Mouse (Mus musculus): ENCODE measurements around the gene Plch2.

The Plch2 gene

GRCm38 (mm10) chr4:154985151-154985777 lies 71.3 kb downstream of the Plch2 start:
- no peak for DNase-seq

- no peak for DNase-seq
Observed at GRCm38 (mm10) chr4:154983767-154984166, 72.8 kb downstream of the Plch2 start.

GRCm38 (mm10) chr4:154982247-154983120 lies 74.1 kb downstream of the Plch2 start:
- no peak for DNase-seq

GRCm38 (mm10) chr4:154981530-154981929 lies 75.1 kb downstream of the Plch2 start:
- peak; percentile 72 to 81 for DNase-seq

- DNase-seq: no peak
Observed at GRCm38 (mm10) chr4:154981076-154981475, 75.5 kb downstream of the Plch2 start.

GRCm38 (mm10) chr4:154980110-154980509 lies 76.5 kb downstream of the Plch2 start:
- DNase-seq: peak in 1 of 2 experiments; percentile 48

GRCm38 (mm10) chr4:154974163-154974611 lies 82.4 kb downstream of the Plch2 start:
- DNase-seq: peak; percentile 52 to 61

- DNase-seq: no peak
Observed at GRCm38 (mm10) chr4:154972546-154972945, 84.0 kb downstream of the Plch2 start.

- DNase-seq: peak; percentile 73 to 85
Observed at GRCm38 (mm10) chr4:154967173-154967572, 89.4 kb downstream of the Plch2 start.

- DNase-seq: peak in 1 of 2 experiments; percentile 45
Observed at GRCm38 (mm10) chr4:154965856-154966255, 90.7 kb downstream of the Plch2 start.

- peak; percentile 42 to 45 for DNase-seq
Observed at GRCm38 (mm10) chr4:154964581-154965235, 91.9 kb downstream of the Plch2 start.

GRCm38 (mm10) chr4:154963901-154964580 lies 92.5 kb downstream of the Plch2 start, which contains the start of gene Pank4:
Gene Pank4 (plus strand): TSS chr4:154964123.
- peak; percentile 93 to 94 for DNase-seq

- no peak for DNase-seq
Observed at GRCm38 (mm10) chr4:154963190-154963836, 93.3 kb downstream of the Plch2 start.

- DNase-seq: no peak
Observed at GRCm38 (mm10) chr4:154962683-154963082, 93.9 kb downstream of the Plch2 start.

- no peak for DNase-seq
Observed at GRCm38 (mm10) chr4:154961911-154962310, 94.7 kb downstream of the Plch2 start.

GRCm38 (mm10) chr4:154961226-154961738 lies 95.3 kb downstream of the Plch2 start:
- DNase-seq: peak; percentile 45 to 51

- DNase-seq: peak; percentile 56 to 62
Observed at GRCm38 (mm10) chr4:154960690-154961225, 95.8 kb downstream of the Plch2 start, which contains the start of gene Hes5. Gene Hes5 (plus strand): TSS chr4:154960923.

GRCm38 (mm10) chr4:154960021-154960689 lies 96.4 kb downstream of the Plch2 start:
- DNase-seq: no peak

GRCm38 (mm10) chr4:154958621-154959020 lies 98.0 kb downstream of the Plch2 start:
- no peak for DNase-seq

GRCm38 (mm10) chr4:154958171-154958570 lies 98.4 kb downstream of the Plch2 start:
- peak; percentile 67 to 80 for DNase-seq
